Mouse (Mus musculus) thymus, adult 2 months (tissue): ENCODE results near the gene Onecut1. TPM values are rescaled to one million over a fixed set of nuclear protein-coding genes. Genes with fewer than 3 reads are reported as not detected.

Source experiments
- DNase-seq: peaks from one replicate; pipeline ENCODE4 v3.0.0; 2021
- H3K27ac ChIP-seq: fragments of 200-500 bp; 2 replicates; pipeline ENCODE4 v1.5.1; 2012; ENCODE audit warnings: low read length, control low read depth; ENCODE audit not compliant: control insufficient read depth, insufficient read depth
- H3K27me3 ChIP-seq: fragments of 200-500 bp; 2 replicates; pipeline ENCODE4 v1.6.1; 2012; ENCODE audit warnings: mild to moderate bottlenecking, low read length, moderate library complexity, mixed read lengths; ENCODE audit not compliant: control insufficient read depth, insufficient read depth
- H3K36me3 ChIP-seq: fragments of 200-500 bp; 2 replicates; pipeline ENCODE4 v1.6.1; 2012; ENCODE audit warnings: mild to moderate bottlenecking, low read length, moderate library complexity; ENCODE audit not compliant: control insufficient read depth, insufficient read depth
- H3K4me1 ChIP-seq: fragments of 200-500 bp; replicated peaks from 2 replicates; pipeline ENCODE4 v1.6.1; 2012; ENCODE audit warnings: low read length; ENCODE audit not compliant: control insufficient read depth, insufficient read depth
- H3K4me3 ChIP-seq: fragments of 200-500 bp; 2 replicates; pipeline ENCODE4 v1.5.1; 2012; ENCODE audit warnings: mild to moderate bottlenecking, low read length, control low read depth, moderate library complexity; ENCODE audit not compliant: control insufficient read depth, insufficient read depth
- CTCF ChIP-seq: fragments of 200-500 bp; IDR thresholded peaks from 2 replicates; pipeline ENCODE4 v1.5.1; 2012; ENCODE audit warnings: mild to moderate bottlenecking, control low read depth, low read length, moderate library complexity, borderline replicate concordance; ENCODE audit not compliant: control insufficient read depth, poor library complexity, insufficient read depth; ENCODE audit errors: extremely low read depth
- POLR2A ChIP-seq: fragments of 200-500 bp; IDR thresholded peaks from 2 replicates; pipeline ENCODE4 v1.6.1; 2012; ENCODE audit warnings: mild to moderate bottlenecking, low read length, control low read depth, moderate library complexity; ENCODE audit not compliant: control insufficient read depth, poor library complexity, insufficient read depth; ENCODE audit errors: extremely low read depth
- whole genome bisulfite sequencing: fragments of 180-500 bp; shearing (Covaris S2); methylation state at CpG from one replicate; pipeline ENCODE4 v1.1.7; 2018; 5-methylcytosine and 5-hydroxymethylcytosine counted together
- polyA plus RNA-seq: library from polyadenylated mRNA; depleted of rRNA; stranded (reverse); fragments of >200 nt; gene quantifications from 2 replicates; pipeline ENCODE4 v1.2.3, GENCODE M21; 2012; rRNA removed

Onecut1 gene
- 0.03 and 0.05 TPM in 2 replicates for polyA plus RNA-seq

DNA sequence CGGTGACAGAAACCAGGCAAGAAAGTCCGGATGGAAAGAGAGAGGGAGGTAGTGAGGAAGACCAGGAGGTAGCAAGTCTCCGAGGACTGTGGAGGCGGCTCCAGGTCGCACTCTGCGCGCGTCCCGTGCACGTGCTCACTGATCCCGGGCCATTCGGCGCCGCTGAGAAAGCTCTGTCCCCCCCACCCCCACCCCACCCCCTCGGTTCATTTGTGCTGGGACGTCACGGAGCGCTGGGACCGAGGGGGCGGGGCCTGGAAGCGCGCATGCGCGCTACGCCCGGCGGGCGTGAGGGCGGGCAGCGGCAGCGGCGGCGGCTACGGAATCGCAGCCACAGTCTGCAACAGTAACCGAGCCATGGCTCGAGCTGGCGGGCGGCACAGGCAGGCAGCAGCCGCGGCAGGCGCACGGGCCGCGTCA, at the start of gene Onecut1:
TSS of gene Onecut1 (plus strand) at position 361 of the 420 bp plus-strand sequence.
- no peak for DNase-seq
- H3K36me3 ChIP-seq, result no peaks in the 10 kb centered on the region
- H3K4me3 ChIP-seq, result no peak within 1 kb of the TSS
- no peak within 1 kb of the TSS for H3K27ac ChIP-seq
- no peak for TF ChIP-seq CTCF
- no peak for TF ChIP-seq POLR2A
- peaks cover 26% of the 10 kb centered on the region for H3K27me3 ChIP-seq
- 2% methylated on average over 45 of the region's 45 CpGs for WGBS
- H3K4me1 ChIP-seq, result no peaks in the 10 kb centered on the region; the same call in 1 of the 2 replicates

- Histone ChIP-seq H3K27ac (no peak overlapping the region), H3K36me3 (no peaks in the 10 kb centered on the region), H3K4me1 (no peaks in the 10 kb centered on the region), H3K27me3 (no peaks in the 10 kb centered on the region), H3K4me3 (no peak overlapping the region)
- DNase-seq, result no peak
- TF ChIP-seq CTCF (no peak), POLR2A (no peak)
- 87% methylated on average over 19 of the region's 19 CpGs for WGBS
Measured at GRCm38 (mm10) chr9:74819736-74820511, 41.8 kb upstream of the Onecut1 start.

- Histone ChIP-seq H3K4me1 (no peaks in the 10 kb centered on the region), H3K27ac (no peak overlapping the region), H3K27me3 (no peaks in the 10 kb centered on the region), H3K36me3 (no peaks in the 10 kb centered on the region), H3K4me3 (no peak overlapping the region)
- WGBS, result 6% methylated on average over 2 of the region's 2 CpGs
- no peak for TF ChIP-seq CTCF
- no peak for TF ChIP-seq POLR2A
- no peak for DNase-seq
Measured at GRCm38 (mm10) chr9:74825102-74825501, 36.6 kb upstream of the Onecut1 start.

- H3K4me3 ChIP-seq, result no peak overlapping the region
- 75% methylated on average over 3 of the region's 3 CpGs for WGBS
- no peaks in the 10 kb centered on the region for H3K4me1 ChIP-seq
- H3K27ac ChIP-seq, result no peak overlapping the region
- H3K27me3 ChIP-seq, result no peaks in the 10 kb centered on the region
- TF ChIP-seq POLR2A, result no peak
- no peak for TF ChIP-seq CTCF
- no peaks in the 10 kb centered on the region for H3K36me3 ChIP-seq
- DNase-seq, result no peak
Measured at GRCm38 (mm10) chr9:74829206-74829605, 32.5 kb upstream of the Onecut1 start.

DNA sequence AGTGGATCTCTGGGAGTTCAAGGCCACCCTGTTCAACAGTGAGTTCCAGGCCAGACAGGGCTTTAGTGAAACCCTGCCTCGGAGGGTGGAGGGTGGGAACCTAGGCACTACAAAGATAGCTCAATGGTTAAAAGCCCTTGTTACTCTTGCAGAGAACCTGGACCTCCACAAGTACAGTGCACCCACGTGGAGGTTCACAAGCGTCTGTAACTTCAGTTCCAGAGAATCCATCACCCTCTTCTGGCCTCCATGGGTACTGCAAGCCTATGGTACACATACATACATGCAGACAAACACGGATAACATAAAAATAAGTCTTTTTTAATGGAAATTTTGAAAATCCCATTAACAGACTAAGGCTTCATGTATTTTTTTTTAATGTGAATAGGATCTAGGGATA, 18.8 kb upstream of the Onecut1 start:
- WGBS, result 90% methylated on average over 4 of the region's 4 CpGs
- Histone ChIP-seq H3K27ac (no peak overlapping the region), H3K27me3 (peaks cover 4% of the 10 kb centered on the region), H3K4me1 (no peaks in the 10 kb centered on the region), H3K36me3 (no peaks in the 10 kb centered on the region), H3K4me3 (no peak overlapping the region)
- no peak for DNase-seq
- no peak for TF ChIP-seq POLR2A
- TF ChIP-seq CTCF, result no peak

DNA sequence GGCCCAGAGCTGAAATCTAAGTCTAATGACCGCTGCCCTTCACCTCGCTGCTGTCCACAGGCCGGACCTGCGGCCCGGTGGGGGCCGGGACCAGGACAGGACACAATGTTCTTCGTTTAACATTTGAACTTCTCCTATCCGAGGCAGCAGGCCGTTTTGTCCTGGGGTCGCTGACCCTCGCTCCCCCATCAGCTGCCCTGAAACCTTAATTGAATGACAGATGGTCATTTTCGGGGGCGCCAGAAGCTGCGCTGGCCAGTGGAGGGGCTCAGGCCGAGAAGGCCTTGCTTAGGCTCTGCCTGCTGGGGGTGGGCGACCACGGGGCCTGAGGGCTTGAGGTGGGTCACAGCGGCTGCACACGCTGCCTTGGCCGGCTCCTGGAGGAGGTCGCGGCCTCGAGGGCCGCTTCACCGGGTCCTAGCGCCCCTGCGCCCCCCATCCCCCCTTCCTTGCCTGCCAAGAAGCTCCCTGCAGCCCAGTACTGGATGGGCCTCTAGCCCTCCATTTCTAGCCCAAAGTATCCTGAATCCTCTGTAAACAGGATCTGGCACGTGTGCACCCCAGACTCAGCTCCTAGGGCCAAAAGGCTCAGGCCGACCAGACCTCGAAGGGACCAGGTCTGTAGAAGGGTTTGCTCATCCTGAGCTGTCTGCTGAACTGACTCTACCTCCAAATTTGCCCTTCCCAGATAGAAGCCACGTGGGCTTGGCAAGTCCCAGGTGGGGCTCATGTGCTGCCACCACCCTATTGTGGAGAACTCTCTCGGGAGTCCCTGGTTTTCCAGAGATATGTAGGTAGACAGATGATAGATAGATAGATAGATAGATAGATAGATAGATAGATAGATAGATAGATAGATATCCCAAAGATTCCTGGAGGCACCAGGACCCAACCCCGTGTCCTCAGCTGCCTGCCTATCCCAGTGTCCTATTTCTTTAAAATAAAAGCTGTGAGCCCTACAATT, 14.6 kb upstream of the Onecut1 start:
- H3K4me3 ChIP-seq, result no peak overlapping the region
- no peak for DNase-seq
- H3K27me3 ChIP-seq, result peaks cover 11% of the 10 kb centered on the region
- H3K27ac ChIP-seq, result no peak overlapping the region
- TF ChIP-seq CTCF (no peak), POLR2A (no peak)
- WGBS, result 13% methylated on average over 33 of the region's 33 CpGs
- H3K36me3 ChIP-seq, result no peaks in the 10 kb centered on the region
- H3K4me1 ChIP-seq, result no peaks in the 10 kb centered on the region
